Mouse (Mus musculus) thymus, postnatal 14 days (tissue): ENCODE results near the gene Polr2e.
"Not testable (repeated sequence)": the region's sequence is repeated elsewhere in the genome, so short reads cannot be mapped to it uniquely, and the experiment has no call there.

Experiments
- DNase-seq: peaks from one replicate; pipeline ENCODE4 v3.0.0; 2021

Gene Polr2e

DNA sequence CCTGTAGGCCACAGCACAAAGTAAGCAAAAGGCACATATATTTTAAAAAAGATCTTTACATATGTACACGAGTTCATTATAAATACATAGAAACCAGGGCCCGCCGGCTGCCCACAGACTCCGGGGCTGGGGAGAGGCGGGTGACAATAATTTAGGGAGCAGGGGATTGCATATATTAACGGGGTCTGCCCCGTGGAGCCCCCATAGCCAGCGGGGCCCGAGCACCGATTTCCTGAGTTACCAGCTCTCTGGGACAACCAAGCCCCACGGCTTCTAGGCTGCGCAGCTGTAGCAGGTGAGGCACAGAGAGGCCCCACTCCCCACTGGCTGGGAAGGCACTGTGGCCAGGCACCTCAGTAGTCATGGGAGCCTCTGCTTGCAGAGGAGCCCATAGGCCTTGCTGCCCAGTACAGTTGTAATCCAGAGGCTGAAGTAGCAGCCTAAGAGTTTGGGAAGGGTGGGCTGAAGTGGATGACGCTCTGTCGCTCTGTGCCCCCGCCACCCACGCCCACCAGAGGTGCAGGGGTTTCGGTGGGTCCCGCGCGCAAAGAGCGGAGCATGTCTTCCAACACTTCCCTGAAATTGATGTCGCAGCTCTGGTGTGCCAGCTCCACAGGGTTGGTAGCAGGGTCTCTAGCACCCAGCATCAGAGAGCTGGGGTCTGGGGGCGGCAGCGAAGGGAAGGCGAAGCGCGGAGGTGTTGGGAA is 17.5 kb upstream of the Polr2e start:
- no peak for DNase-seq

DNA sequence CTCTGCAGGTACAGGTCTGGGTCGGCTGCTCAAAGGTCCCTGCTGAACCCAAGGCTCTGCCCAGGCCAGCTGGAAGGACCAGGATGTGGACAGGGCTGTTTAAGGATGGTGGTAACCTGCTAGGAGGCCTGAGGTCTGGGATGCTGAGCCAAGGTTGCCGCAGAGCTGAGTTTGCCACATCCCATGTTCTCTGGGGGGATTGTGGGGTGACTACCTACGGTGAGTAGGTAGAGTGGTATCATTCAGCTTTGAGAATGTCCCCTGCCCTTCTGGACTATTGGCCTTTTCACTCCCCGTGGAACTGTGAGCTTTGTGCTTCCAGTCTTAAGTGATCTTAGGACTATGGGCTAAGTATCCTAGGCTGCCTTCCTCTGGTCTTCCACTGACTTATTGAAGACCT is 16.9 kb upstream of the Polr2e start:
- no peak for DNase-seq

GRCm38 (mm10) chr10:80055891-80056290 is 16.3 kb upstream of the Polr2e start:
- no peak for DNase-seq

- no peak for DNase-seq
Measured at GRCm38 (mm10) chr10:80055364-80055763, 15.8 kb upstream of the Polr2e start.

DNA sequence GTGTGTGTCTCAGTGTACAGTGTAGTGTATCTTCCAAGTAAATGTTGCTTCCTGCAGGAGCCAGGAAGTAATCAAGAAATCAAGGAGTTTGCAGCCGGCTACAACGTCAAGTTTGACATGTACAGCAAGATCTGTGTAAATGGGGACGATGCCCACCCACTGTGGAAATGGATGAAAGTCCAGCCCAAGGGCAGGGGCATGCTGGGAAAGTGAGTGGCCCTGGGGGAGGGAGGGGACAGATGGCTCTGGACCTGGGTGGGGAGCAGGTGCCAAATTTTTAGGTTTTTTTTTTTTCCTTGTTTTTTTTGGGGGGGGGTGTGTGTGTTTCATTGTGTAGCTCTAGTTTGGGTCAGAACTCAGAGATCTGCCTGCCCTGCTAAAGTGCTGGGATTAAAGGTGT is 15.3 kb upstream of the Polr2e start:
- not testable (repeated sequence) for DNase-seq

DNA sequence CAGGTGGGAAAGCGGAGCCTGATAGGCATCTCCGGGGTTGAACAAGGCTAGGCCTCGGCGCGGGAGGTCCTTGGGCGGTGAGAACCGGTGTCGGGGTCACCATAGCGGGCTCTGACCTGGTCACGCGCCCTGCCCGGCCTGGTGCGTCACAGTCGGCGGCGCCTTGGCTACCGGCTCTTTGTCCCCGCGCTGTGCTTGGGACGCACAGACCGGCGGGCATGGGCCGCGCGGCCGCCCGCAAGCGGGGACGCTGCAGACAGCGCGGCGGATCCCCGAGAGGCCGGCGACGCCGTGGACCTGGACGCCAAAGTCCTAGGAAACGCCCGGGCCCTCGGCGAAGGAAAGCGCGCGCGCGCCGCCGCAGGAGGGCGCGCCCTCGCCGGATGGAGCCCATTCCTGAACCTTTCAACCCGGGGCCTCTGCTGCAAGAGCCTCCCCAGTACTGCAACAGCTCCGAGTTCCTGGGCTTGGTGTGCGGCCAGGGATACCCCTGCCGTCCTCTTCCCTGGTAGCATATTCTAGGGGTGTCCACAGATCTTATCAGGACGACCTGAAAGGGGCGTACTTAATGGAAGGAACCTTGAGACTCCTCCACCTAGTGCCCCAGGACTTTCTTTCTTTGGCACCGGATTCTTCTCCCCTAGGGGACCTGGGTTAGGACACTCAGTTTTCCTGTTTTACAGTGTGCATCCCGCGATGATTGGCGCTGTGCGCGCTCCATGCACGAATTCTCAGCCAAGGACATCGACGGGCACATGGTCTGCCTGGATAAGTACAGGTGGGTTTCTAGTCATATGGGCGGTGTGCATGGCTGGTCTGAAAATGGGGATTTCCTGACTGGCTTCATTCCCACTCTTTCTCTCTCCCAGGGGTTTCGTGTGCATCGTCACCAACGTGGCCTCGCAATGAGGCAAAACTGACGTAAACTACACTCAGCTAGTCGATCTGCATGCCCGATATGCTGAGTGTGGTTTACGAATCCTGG is 14.5 kb upstream of the Polr2e start:
- DNase-seq, result peak; percentile 80

DNA sequence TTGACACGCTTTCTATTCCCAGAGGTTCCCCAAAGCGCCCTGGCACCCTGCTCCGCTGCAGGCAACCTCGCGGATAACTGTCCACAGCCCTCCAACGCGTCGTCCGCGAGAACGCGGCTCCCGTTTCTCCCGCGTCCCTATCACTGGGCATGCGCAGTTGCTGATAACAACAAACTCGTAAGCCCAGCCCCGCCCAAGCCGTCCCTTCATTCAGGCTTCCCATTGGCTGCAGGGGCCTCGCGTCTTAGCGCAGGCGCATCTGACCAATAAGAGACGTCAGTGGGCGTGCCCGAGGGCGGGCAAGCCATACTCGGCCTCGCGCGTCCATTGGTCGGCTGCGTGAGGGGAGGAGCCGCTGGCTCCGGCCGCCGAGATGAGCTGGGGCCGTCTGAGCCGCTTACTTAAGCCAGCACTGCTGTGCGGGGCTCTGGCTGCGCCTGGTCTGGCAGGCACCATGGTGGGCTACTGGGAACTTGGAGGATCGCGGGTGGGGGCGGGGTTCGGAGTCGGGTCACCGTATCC is 13.7 kb upstream of the Polr2e start:
- peak; percentile 100 for DNase-seq

- DNase-seq, result no peak
Measured at GRCm38 (mm10) chr10:80052374-80052764, 12.8 kb upstream of the Polr2e start.

DNA sequence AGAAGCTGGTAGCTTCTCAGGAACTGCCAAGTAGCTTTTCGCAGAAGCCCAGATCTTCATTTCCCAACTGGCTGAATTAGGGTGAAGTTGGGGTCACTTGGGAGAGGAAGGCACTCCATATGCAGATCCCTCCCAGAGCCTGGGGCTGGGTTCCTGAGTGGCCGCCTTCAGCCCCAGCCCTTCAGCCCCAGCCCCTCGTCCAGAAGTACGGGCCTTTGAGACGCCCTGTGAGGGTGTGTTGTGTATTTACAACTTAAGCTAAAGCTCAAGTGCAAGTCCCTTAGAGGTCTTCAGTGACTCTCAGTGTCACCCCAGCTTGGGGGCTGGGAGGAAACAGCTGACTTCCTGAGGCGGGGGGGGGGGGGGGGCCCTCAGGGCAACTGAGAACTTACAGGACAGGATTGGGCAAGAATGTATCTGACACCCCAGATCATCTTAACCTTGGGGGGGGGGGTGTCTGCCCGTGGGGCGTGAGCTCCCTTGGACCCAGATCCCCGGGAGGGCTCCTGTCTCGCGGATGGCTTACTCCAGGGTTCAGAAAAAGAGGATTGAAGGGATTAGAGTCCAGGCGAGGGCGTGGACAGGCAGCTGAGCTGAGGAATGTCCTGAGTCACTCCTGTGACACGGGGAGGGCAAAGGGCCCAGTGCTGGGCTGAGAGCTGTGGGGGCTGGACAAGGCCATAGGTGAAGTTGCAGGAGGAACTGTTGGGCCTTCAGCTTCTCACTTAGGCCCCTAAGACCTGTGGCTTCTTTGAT is 12.2 kb upstream of the Polr2e start:
- DNase-seq, result peak; percentile 64

DNA sequence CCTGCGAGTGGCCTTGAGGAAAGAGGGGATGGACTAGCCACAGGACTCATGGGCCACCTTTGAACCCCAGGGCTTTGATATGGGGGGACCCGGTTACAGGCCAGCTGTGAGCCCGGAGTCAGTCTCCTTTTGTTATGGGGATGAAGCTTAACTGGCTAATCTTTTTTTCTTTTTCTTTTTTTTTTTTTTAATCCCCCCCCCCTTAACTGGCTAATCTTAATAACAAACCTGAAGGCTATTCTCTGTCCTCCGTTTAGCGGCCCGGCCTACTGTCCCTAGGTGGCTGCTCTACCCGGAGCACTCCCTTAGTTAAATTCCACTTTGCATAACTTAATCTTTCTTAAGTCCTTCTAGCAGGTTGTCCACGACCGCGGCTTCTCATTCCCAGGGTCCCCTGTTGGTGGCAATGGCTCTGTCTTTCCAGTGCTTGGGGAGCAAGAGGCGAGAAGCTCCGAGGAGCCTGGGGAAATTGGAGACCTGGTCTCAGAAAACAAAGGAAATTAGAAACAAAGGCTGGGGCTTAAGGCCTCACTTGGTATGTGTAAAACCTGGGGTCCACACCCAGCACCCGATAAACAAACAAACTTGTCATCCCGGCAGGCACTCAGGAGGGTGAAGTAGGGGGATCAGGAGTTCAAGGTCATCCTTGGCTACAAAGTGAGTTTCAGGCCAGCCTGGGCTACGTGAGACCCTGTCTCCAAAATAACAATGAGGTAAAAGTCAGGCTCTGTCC is 11.5 kb upstream of the Polr2e start:
- DNase-seq, result no peak

- no peak for DNase-seq
Measured at GRCm38 (mm10) chr10:80050244-80050643, 10.6 kb upstream of the Polr2e start.

GRCm38 (mm10) chr10:80048834-80049233 is 9.2 kb upstream of the Polr2e start:
- DNase-seq, result no peak

GRCm38 (mm10) chr10:80048396-80048795 is 8.8 kb upstream of the Polr2e start:
- no peak for DNase-seq

- no peak for DNase-seq
Measured at GRCm38 (mm10) chr10:80047041-80047565, 7.5 kb upstream of the Polr2e start, which contains the start of gene Gpx4. Gene Gpx4, plus strand, starts transcription at chr10:80047166.

GRCm38 (mm10) chr10:80045766-80046165 is 6.2 kb upstream of the Polr2e start:
- no peak for DNase-seq

DNA sequence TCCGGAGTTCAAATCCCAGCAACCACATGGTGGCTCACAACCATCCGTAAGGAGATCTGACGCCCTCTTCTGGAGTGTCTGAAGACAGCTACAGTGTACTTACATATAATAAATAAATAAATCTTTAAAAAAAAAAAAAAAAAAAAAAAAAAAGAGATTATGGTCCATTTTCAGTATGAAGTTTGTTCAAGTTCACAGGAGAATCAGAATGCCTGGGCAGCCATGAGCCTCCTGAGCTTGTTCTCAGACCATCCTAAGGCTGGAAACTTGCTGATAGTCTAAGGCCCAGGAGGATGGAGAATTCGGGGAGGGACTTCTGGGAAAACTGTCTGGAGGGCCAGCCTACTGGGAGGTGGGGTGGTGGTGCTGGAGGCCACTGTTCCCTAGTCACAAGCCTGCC is 5.8 kb upstream of the Polr2e start:
- not testable (repeated sequence) for DNase-seq

- no peak for DNase-seq
Measured at GRCm38 (mm10) chr10:80044087-80044486, 4.5 kb upstream of the Polr2e start.

GRCm38 (mm10) chr10:80041409-80042060 is 1.9 kb upstream of the Polr2e start:
- DNase-seq, result not testable (repeated sequence)

DNA sequence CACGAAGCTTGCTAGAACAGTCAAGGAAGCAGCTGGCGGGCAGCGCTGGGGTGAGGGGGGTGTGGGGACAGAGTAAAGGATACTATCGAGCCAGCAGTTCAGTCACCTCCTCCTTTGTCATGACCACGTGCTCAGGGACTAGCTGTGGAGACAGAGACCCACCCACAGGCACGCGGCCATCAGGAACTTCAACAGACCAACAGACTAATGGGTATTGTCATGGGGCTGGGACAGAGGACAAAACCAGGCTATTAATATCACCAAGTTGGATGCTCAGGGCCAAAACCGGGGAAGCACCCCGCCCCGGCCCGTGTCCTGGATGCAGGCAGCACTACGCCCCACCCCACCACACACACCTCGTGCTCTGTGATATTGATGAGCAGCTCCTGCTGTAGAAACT is 2.8 kb downstream of the Polr2e start:
- DNase-seq, result no peak

DNA sequence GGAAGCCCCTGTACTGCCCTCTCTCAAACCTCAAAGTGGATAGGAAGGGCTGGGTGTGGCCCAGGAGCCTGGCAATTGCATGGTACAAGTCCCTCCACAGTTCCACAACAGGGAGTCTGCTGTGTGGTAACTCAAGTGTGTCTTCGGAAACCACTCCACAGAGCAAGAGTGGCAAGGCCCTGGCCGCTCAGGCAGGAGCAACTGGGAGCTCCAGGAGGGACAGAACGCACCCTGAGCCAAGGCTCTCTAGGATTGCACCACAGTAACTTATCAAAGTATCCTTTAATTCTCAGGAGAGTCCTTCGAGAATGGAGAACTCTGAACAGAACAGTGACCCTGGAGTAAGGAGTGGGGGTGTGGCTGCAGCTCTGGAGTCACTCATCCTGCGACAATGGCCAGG is 3.9 kb downstream of the Polr2e start:
- DNase-seq, result no peak

DNA sequence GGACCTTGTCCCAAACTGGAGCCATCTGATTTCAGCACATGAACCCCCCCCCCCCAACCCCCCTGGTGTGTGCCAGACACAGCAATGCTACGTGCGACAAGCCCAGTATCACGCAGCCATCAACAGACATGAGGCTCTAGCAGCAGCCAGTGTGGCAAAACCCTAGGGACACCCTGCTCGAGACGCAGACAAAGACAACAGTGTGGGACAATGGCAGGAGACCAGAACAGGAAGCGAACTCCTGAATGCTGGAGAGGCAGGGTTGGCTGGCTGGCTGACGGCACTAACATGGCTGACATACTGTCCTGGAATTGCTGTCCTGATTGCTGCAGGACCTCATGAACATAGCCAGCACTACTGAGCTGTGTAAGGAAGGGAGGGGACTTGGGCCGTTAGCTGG is 4.4 kb downstream of the Polr2e start:
- no peak for DNase-seq
